Mouse (Mus musculus) macrophage (primary cell): ENCODE results near the gene Iyd. TPM values are rescaled to one million over a fixed set of nuclear protein-coding genes. Genes with fewer than 3 reads are reported as not detected.

Source experiments
- H3K27ac ChIP-seq: fragments of 350-480 bp; formaldehyde crosslinking; 2 replicates; pipeline ENCODE4 v1.9.0; 2021
- H3K36me3 ChIP-seq: fragments of 350-480 bp; formaldehyde crosslinking; 2 replicates; pipeline ENCODE4 v1.9.0; 2021; ENCODE audit errors: inconsistent target
- H3K4me3 ChIP-seq: fragments of 350-480 bp; formaldehyde crosslinking; 2 replicates; pipeline ENCODE4 v1.9.0; 2021; ENCODE audit errors: inconsistent target
- H3K79me2 ChIP-seq: fragments of 350-480 bp; formaldehyde crosslinking; 2 replicates; pipeline ENCODE4 v1.9.0; 2021; ENCODE audit errors: inconsistent target
- WGBS: methylation state at CpG from one replicate; pipeline ENCODE4 v1.1.7; 2026; ENCODE audit warnings: inconsistent platforms; ENCODE audit not compliant: missing documents; 5-methylcytosine and 5-hydroxymethylcytosine counted together
- polyA plus RNA-seq: library from polyadenylated mRNA; stranded (reverse); fragments of 250-400 nt; gene quantifications from 3 replicates; pipeline ENCODE4 v1.2.4, GENCODE M21; 2018; ENCODE audit warnings: inconsistent platforms

Gene Iyd
- polyA plus RNA-seq, 1 experiment from 2014 or later, result not detected

DNA sequence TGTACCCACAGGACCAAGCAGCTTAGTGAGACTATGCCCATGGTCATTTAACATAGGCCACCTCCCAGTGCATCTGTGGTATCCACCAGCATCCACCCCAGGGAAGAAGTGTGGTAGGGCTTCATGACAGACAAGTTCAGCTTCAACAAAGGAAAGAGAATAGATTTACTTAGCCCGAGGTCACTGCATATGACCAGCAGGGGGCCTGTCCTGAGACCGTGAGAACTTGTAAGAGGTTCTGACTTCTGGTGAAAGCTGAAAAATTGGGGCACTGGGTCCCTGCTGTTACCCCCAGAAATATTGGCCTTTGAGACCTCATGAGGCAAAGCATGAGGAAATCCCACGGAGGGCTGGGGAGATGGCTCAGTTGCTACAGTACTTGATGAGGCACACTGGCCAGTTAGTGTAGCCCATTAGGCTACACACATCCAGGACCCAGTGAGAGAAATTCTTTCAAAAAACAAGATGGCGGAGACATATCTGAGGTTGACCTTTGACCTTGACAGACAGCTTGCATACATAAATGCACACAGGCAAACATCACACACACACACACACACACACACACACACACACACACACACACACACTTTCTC is 34.0 kb downstream of the Iyd start:
- no peaks in the 10 kb centered on the region for H3K79me2 ChIP-seq
- no peaks in the 10 kb centered on the region for H3K36me3 ChIP-seq
- no peak overlapping the region for H3K27ac ChIP-seq
- 69% methylated on average over 4 of the region's 4 CpGs for WGBS
- no peak overlapping the region for H3K4me3 ChIP-seq

DNA sequence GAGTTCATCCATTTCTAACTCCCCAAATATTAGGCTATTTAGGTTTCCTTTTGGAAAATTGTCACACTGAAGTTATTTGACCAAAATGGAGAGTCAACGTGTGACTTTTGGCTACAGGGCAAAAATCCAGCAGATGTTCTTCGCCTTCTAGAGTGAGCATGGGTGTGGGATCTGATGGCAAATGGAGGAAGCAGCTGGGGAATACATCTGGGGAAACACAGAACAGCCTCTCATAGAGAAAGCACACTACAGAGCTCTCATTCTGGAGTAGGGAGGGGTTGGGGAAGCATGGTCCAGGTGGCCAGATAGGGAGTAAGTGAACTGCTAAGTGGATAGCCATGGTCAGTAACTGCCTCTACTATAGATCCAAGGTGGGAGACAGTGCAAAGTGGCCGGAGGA is 50.6 kb downstream of the Iyd start:
- 89% methylated on average over 3 of the region's 3 CpGs for WGBS
- H3K4me3 ChIP-seq, result no peak overlapping the region
- H3K79me2 ChIP-seq, result no peaks in the 10 kb centered on the region
- H3K36me3 ChIP-seq, result no peaks in the 10 kb centered on the region
- H3K27ac ChIP-seq, result no peak overlapping the region

DNA sequence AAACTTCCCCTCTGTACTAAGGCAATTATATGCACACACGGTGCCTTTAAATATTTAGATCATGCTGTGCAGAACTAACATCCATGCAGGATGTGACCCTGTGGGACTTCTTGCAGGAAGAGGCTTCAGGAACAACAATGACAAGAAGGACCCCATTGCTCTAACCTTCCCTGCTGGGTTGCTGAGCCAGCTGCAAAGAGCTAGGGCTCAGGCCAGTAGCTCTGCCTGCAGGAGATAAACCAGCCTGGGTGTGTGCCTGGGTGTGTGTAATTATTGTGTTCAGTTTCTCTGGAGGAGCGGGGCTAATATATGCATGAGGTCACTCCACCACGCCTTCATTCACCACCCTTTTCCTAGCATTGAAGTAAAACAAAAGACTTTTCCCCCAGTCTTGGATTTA is 51.8 kb downstream of the Iyd start:
- Histone ChIP-seq H3K27ac (no peak overlapping the region), H3K36me3 (no peaks in the 10 kb centered on the region), H3K4me3 (no peak overlapping the region), H3K79me2 (no peaks in the 10 kb centered on the region)
- 89% methylated on average over 3 of the region's 3 CpGs for WGBS

DNA sequence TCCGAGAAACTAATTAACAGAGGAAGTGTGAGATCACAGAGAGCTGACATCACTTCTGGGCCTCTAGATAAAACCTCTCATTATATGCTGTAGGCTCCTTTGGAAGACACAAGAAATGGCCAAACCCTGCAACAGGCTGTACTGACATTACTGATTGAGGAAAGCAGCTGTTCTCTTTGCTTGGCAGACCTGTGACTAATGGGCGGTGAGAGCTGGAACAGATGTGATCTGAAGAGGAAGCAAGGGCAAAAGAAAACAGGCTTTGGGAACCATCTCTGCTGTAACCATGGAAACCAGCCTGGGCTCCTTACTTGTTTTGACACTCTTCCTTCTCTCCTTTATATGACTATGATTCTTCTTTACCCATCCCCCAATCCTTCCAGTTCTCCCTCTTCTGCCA is 56.7 kb downstream of the Iyd start:
- H3K79me2 ChIP-seq, result no peaks in the 10 kb centered on the region
- H3K27ac ChIP-seq, result no peak overlapping the region
- no peak overlapping the region for H3K4me3 ChIP-seq
- WGBS, result 96% methylated on average over 2 of the region's 2 CpGs
- H3K36me3 ChIP-seq, result no peaks in the 10 kb centered on the region

DNA sequence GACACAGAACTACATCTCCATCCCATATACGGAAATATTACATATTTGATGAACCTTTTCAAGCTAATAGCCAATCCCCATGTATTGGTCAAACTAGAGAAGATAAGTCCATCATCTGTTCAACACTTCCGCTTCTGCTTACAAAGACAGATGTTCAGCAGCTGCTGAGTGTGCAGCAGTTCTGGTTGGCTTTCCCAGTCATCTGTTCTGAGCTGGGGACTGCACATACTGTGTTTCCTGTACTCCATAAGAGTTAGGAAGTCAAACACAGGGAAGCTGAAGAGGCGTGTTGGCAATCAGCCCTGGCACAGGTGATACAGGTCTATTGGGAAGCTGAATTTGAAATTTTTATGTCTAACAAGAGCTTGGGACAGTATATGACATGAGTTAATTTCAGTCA is 57.7 kb downstream of the Iyd start:
- Histone ChIP-seq H3K27ac (no peak overlapping the region), H3K79me2 (no peaks in the 10 kb centered on the region), H3K4me3 (no peak overlapping the region), H3K36me3 (no peaks in the 10 kb centered on the region)
- WGBS, result 95% methylated on average over 3 of the region's 3 CpGs

Other genes with a start within 250 kb of the Iyd start
- not detected in 3 replicates for gene Ppp1r14c, start 174.2 kb upstream of the Iyd start, polyA plus RNA-seq
- gene Plekhg1, start 200.1 kb downstream of the Iyd start, polyA plus RNA-seq, result 1.1 to 1.3 TPM (median 1.1 TPM) in 3 replicates